Mouse (Mus musculus) duodenum, adult 2 months (tissue): ENCODE data around the gene Zcchc2. TPM values are rescaled to one million over a fixed set of nuclear protein-coding genes. Genes with fewer than 3 reads are reported as not detected.

Experiments used
- polyA plus RNA-seq: library from polyadenylated mRNA; depleted of rRNA; stranded (reverse); fragments of >200 nt; gene quantifications from 2 replicates; pipeline ENCODE4 v1.2.3, GENCODE M21; 2012; ENCODE audit warnings: low replicate concordance; rRNA removed

Zcchc2 gene
- polyA plus RNA-seq = 3.8 and 5.2 TPM in 2 replicates

GRCm38 (mm10) chr1:105990138-105990821 lies at the start of gene Zcchc2:
TSS of gene Zcchc2 (plus strand) at chr1:105990406.

Other genes starting within 250 kb of the Zcchc2 start
- 25.2 and 39.7 TPM in 2 replicates for gene Tnfrsf11a, start 209.7 kb upstream of the Zcchc2 start, polyA plus RNA-seq
- 4.9 and 9.7 TPM in 2 replicates for gene Phlpp1, start 181.3 kb downstream of the Zcchc2 start, polyA plus RNA-seq